Mouse (Mus musculus) right cerebral cortex, postnatal 25 days (tissue): ENCODE results near the gene Matn4.

ENCODE experiments used
- DNase-seq: peaks from one replicate; pipeline ENCODE4 v3.0.0; 2022

Matn4 gene

DNA sequence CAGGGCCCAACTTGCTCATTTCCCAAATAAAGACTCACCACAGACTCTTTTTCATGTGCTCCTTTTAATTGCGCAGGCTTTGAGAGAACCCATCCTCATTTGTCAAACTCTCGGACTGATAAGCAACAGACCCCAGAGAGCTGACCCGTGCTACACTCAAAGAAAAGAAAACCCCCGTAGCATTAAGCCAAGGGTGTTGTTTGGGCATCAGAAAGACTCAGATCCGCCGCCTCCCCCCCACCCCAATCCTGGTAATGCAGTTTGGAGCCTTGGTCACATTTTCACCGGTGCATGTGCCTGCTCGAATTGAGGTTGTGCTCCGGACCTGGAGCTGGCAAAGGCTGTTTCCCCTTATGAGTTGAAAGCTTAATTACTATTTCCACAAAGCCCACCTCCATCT, at the start of gene Matn4:
Matn4 (minus strand) TSS at position 101 of the 400 bp plus-strand sequence.
- DNase-seq: no peak

DNA sequence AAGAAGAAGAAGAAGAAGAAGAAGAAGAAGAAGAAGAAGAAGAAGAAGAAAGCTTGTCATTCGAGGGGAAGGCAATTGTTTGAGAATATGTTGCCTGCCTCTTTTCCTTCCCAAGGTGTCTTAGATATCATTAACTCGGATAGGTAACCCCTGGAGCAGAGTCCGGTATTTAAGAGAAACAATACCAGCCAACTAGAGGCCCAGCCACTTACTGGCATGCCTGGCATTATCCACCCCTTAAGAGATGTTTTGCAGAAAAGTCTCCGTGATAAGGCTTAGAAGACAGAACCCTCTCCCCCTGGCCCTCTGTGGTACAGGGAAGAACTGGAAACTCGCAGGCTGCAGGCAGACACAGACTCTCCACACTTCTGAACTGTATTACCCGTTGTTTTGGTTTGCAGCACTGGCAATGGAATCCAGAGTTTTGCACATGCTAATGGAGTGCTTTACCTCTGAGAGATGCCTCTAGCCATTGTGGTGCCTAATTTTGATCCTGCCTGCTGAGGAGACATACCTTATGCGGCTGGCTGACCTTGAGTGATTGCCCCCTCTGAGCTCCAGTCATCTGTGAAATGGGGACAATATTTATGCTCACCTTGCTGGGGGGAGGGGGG, 49.0 kb upstream of the Matn4 start:
- no peak for DNase-seq

DNA sequence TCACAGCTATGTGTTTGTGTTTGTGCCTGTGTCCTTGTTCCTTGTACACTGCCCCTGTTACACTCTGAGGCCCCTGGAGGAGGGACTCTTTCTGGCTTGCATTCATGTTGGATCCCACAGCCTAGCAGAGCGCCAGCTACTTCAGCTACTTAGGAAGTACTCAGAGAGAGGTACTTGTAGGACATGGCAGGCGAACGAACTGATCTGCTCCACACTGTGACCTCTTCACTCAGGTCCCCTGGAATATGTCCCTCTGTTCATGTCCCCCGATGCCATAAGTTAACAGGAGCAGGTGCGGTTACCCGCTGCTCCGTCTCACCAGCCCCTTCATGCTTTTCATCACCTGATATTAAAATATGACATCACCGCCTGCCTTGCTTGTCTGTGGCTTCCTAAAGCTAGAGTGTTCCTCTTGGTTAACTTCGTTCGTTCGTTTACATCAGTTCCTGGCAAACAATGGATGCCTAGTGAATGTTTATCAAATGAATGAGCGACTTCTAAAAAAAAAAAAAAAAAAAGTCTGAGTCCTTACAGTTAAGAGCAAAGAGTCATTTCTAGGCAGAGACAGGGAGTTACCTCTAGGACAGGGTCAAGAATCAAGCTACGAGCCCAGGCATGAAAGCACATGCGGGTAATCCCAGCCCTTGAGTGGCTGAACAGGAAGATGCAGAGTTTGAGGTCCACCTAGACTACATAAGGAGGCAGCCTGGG, 48.2 kb upstream of the Matn4 start:
- DNase-seq: no peak

DNA sequence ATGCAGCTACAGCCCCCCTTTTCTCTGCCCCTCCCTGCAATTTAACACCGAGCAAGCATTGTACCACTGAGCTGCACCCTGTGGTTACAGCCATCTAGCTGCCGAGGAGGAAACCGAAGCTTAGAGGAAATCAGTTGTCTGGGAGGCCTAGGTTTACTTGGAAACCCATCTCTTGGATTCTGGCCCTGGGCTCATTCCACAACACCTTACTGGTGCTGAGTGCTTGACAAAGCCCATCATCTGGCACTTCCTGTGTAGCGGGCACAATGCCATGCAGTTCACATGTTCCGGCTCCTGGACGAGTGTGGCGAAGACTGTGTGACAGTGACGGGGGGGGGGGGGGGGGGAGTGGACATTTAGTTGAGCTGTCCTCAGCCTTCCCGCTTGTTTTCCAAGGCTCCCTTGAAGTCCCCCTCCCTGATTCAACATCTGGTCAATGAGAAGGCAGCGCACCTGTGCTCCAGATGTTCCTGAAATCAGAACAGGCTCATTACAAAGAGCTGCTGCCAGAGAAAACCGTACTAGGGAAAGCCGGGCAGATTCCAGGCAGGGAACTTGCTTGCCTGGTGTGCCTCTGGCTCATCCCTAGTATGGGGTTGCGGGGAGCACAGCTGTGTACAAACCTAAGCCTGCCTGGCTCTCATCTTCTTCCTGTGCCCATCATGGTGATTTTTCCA, 47.2 kb upstream of the Matn4 start:
- DNase-seq: no peak

DNA sequence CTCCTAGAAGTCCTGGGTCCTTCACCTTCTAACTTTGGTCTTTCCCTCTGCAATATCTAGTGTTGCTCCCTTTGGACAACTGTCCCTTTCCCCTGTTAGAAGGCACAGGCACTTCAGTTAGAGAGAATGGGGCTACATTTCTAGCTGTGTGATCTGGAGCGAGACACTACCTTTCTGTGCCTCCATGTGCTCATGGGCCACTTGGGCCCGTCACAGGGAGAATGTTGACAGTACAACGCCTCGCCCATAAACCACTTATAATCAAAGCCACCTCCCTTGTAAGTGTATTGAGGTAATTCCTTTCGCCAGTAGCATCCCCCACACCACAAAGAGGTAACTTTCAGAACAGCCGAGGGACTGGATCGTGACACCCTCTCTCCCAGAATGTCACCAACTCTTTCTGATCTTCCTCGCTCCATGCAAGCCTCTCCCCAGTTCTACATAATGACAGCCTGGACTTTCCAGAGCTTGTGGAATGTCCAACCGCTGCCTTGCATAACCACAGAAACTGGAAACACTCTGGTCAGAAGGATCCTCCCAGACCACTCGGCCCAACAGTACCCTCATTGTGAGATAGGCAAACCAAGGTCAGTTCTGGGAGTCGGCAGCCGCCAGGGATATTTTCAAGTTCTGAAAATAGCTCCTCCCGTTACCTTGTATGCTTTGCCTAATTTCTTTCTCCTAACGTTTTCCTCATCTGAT, 44.5 kb upstream of the Matn4 start:
- DNase-seq: no peak

DNA sequence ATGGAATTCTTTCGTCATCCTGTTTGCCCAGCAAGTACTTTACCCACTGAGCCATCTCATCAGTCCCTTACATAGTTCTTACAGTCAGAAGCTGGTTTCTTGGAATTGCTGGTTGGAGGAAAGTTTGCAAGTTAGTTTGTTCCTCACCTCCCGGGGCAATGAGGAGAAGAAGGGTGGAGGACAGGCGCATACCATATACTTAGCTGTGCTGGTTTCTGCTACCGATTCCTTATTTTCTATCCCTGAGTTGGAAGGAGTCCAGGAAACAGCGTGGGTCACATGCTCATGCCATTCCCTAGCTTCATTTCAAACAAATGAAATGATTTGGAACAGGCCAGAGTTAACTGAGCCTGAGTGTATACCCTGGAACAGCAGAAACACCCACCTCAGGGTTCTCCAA, 44.0 kb upstream of the Matn4 start:
- DNase-seq: no peak

- DNase-seq: no peak
These were observed 43.2 kb upstream of the Matn4 start for GRCm38 (mm10) chr2:164448140-164448539.

- no peak for DNase-seq
These were observed 41.1 kb upstream of the Matn4 start for GRCm38 (mm10) chr2:164446086-164446469.

GRCm38 (mm10) chr2:164445399-164446085, 40.6 kb upstream of the Matn4 start:
- DNase-seq: no peak

- DNase-seq: no peak
These were observed 39.7 kb upstream of the Matn4 start for GRCm38 (mm10) chr2:164444701-164445100.

DNA sequence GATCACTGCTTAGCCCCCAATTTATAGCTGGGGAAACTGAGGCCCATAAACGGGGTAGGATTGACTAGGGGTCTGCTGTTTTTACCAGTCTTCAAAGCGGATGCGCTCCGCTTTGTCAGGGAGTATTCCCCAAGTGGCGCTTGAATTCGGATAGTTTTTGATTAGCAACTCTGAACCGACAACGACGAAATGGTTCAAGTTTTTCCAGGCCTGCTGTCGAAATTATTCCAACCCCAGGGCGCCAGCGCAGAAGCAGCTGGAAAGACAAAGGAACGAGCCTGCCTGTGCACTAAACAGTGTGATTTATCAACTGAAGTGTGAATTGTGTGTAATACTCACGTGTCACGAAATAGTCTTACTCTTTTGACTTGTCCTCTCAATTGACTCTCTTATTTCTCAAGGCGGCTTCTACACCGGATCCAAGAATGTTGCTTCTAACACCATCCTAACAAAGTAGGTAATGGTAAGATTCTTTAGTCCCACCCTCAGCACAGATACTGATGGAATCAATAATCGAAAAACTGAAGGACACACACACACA, 38.6 kb upstream of the Matn4 start, which contains the start of gene Sdc4:
Sdc4 (minus strand) TSS at position 428 of the 541 bp plus-strand sequence.
- DNase-seq: no peak

DNA sequence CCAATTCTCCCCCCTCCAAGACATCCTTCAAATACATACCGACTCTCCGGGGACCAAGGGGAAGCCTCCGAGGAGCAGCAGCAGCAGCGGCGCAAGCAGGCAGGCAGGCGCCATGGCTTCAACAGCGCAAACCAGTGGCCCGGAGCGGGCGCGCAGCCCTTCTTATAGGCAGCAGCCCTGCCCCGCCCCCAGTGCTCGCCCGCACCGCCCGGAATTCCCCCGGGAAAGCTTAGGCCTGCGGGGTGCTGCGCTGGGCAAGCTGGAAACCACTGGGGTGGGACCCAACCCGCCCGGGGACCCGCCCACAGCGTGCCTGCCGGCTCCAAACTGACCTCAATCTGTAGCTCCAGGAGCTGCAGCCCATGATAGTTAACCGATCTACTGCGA, 38.1 kb upstream of the Matn4 start:
- peak; percentile 78 for DNase-seq

- DNase-seq: no peak
These were observed 37.5 kb upstream of the Matn4 start for GRCm38 (mm10) chr2:164442315-164443050.

DNA sequence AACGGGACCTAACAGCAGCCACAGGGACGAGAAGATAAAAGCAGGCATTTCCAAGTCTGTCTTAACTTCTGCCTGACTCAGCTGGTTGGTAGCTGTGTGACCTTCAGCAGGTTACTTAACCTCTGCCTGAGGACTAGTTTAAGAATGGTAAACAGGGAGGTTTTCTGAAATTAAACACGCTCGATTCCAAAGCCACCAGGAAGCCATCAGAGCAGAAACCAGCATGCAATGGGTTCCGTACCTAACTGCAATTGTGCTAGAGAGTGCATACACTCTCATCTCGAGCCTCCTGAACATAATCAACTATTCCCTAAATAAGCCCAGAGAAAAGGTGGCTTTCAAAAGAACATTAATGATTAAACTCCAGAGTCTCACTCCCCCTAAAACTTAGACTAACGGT, 36.8 kb upstream of the Matn4 start:
- DNase-seq: no peak

DNA sequence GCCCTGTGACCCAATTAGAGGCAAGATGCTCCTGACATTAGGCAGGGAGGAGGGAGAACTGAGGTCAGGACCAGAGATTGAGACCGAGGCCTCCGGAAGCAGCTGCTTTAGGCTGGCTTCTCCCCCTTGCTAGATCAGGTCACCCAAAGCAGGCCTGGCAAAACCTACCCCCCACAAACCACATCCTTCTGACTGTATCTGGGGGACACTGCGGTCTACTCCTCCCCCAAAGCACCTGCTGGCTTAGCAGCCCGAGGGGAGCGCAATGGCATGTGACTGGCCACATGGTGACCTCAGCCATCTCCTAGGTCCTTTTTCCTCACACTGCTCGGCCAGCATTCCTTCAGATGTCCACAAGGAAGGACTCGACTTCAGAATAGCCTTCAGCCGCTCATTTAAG, 36.2 kb upstream of the Matn4 start:
- no peak for DNase-seq

DNA sequence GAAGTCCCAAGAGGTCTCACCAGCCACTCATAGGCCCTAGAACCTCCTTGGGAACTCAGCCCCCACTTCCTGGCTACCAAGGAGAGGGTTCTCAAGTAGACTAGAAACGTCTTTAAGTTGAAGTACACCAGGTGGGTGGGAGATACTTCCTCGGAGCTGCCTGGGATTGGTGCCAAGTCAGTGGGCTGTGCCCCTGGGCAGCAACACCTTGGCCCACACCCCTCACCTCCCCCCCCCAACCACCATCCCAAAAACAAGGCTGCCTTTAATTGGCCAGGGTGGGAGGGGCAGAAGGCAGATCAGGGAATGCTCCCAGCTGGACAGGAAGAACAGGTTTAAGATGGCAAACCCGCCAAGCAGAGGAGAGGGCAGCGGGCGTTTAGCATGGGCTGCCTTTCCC, 35.4 kb upstream of the Matn4 start:
- no peak for DNase-seq

GRCm38 (mm10) chr2:164439001-164439421, 34.1 kb upstream of the Matn4 start:
- DNase-seq: no peak

- no peak for DNase-seq
These were observed 33.3 kb upstream of the Matn4 start for GRCm38 (mm10) chr2:164438257-164438656.

GRCm38 (mm10) chr2:164437710-164438109, 32.8 kb upstream of the Matn4 start:
- no peak for DNase-seq

DNA sequence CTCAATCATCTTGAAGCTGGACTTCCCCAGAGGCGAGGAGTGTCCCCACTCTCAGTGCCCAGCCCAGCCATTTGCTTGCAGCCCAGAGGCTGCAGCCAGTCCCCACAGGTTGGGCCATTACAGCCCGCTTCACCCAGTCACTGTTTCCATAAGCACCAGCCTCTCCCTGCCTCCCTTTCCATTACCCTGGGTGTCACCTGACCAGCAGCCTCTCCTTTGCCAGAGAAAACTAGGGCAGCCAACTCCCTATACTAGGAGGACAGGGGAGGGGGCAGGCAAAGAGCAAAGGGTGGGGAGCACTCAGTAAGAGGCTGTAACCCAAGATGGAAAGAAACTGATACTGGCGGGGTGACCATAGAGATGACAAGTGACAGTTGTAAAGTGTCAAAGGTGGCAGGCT, 32.0 kb upstream of the Matn4 start:
- no peak for DNase-seq

- DNase-seq: no peak
These were observed 31.4 kb upstream of the Matn4 start for GRCm38 (mm10) chr2:164436215-164436913.
